Mouse (Mus musculus) forebrain, embryonic 16.5 days (tissue): ENCODE measurements around the gene Grpel1. TPM values are rescaled to one million over a fixed set of nuclear protein-coding genes. Genes with fewer than 3 reads are reported as not detected.

Experiments used
- ATAC-seq: fragments of 200-750 bp; cut with Nextera tagmentation; 2 replicates; pipeline ENCODE4 v1.8.0; 2017; ENCODE audit warnings: mild to moderate bottlenecking, moderate library complexity
- H3K27ac ChIP-seq: fragments of 300-500 bp; sonication (generic); 2 replicates; pipeline ENCODE4 v1.5.1; 2014; ENCODE audit warnings: low read length, control low read depth
- H3K27me3 ChIP-seq: fragments of 300-500 bp; sonication (generic); replicated peaks from 2 replicates; pipeline ENCODE4 v1.6.1; 2014; ENCODE audit warnings: low read length; ENCODE audit not compliant: control insufficient read depth, insufficient read depth
- H3K36me3 ChIP-seq: fragments of 300-500 bp; sonication (generic); 2 replicates; pipeline ENCODE4 v1.6.1; 2014; ENCODE audit not compliant: control insufficient read depth, insufficient read depth
- H3K4me1 ChIP-seq: fragments of 300-500 bp; sonication (generic); replicated peaks from 2 replicates; pipeline ENCODE4 v1.6.1; 2014; ENCODE audit warnings: low read length; ENCODE audit not compliant: control insufficient read depth, insufficient read depth
- H3K4me2 ChIP-seq: fragments of 300-500 bp; sonication (generic); 2 replicates; pipeline ENCODE4 v1.6.1; 2014; ENCODE audit warnings: mild to moderate bottlenecking, low read length, control low read depth
- H3K4me3 ChIP-seq: fragments of 300-500 bp; sonication (generic); replicated peaks from 2 replicates; pipeline ENCODE4 v1.5.1; 2014; ENCODE audit warnings: mild to moderate bottlenecking, low read length, control low read depth
- H3K9ac ChIP-seq: fragments of 300-500 bp; sonication (generic); replicated peaks from 2 replicates; pipeline ENCODE4 v1.6.1; 2014; ENCODE audit warnings: low read depth, low read length, control low read depth
- H3K9me3 ChIP-seq: fragments of 300-500 bp; sonication (generic); 2 replicates; pipeline ENCODE4 v1.6.1; 2016; ENCODE audit warnings: low read length; ENCODE audit not compliant: control insufficient read depth
- WGBS: fragments of 180-500 bp; shearing (Covaris S2); extraction: QIAGEN DNeasy Blood & Tissue Kit; methylation state at CpG from one replicate; pipeline ENCODE4 v1.1.7; 2014; 5-methylcytosine and 5-hydroxymethylcytosine counted together
- polyA plus RNA-seq: library from polyadenylated mRNA; unstranded; fragments of >200 nt; fragmentation: Nextera tagmentation; extraction: Ambion mirVana; gene quantifications from 2 replicates; pipeline ENCODE4 v1.2.1, GENCODE M21; 2015

Gene Grpel1
- polyA plus RNA-seq, 1 experiment from 2014 or later, result 44.1 TPM

DNA sequence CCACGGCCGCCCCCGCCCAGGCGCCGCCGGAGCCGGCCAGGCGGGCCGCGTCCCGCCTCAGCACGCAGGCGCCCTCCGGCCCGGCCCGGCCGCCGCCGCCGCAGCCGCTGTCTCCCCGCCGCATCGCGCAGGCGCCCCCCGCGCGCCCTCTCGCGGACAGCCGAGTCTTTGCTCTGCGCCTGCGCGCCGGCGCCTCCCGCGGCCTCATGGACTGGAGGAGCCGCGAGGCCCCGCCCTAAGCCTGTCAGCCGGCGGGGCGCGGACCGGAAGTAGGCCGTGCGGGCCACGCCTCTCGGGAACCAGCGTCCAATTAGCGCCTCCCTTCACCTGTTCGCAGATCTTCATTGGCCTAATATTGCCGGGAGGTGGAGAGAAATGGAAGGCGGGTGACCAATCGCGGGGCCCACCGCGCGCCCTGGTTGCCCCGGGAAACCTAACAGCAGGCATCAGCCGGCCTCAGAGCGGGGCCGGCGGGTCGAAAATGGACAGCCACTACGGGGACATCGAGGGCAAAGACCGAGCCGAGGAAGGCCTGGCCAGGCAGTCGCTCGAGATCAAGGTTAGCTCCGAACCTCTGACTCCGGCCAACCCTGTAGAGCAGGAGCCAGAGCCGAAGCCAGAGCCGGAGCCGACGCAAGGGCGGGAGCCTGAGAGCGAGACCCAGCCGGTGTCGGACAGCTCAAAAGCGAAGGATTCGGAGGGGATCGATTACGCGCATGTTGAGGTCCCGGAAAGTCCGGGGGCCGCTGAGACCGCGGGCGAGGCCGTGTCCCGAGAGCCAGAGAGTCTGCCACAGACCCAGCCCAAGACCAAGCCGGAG lies 19.6 kb downstream of the Grpel1 start, which contains the start of the genes Tada2b and Ccdc96:
TSS of gene Tada2b (minus strand) at position 115 of the 820 bp plus-strand sequence.
TSS of gene Ccdc96 (plus strand) at position 418 of the 820 bp plus-strand sequence.
- Histone ChIP-seq H3K27me3 (no peaks in the 10 kb centered on the region), H3K36me3 (no peaks in the 10 kb centered on the region), H3K4me1 (peaks cover 32% of the 10 kb centered on the region), H3K9ac (peak within 1 kb of the TSS; percentile 94), H3K27ac (peak within 1 kb of the TSS; percentile 72), H3K4me2 (peak within 1 kb of the TSS; percentile 75), H3K4me3 (peak within 1 kb of the TSS; percentile 98), H3K9me3 (no peaks in the 10 kb centered on the region)
- ATAC-seq, result peak; percentile 99
- WGBS, result under 1% methylated on average over 94 of the region's 97 CpGs

GRCm38 (mm10) chr5:36485306-36485705 lies 20.5 kb downstream of the Grpel1 start:
- WGBS, result 46% methylated on average over 19 of the region's 19 CpGs
- ATAC-seq, result no peak

DNA sequence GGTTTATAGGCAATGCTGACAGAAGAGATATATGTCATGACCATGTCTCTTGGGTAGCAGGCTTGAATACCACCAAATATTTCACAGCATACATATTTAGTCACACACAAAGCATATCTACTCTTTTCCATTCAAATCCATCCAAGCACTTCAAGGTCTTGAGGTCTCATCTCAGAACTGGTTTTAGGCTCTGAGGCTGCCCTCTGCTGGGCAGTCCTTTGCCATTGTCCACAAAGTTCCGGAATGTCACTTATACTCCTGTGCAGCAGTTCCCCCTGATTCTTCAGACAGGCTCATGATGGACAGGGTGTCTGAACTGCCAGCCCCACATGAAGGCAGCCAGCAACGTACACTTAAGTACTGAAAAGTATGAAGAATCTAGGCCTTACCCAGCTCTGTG lies 24.4 kb downstream of the Grpel1 start:
- H3K27me3 ChIP-seq, result no peaks in the 10 kb centered on the region
- H3K27ac ChIP-seq, result no peak overlapping the region
- H3K9me3 ChIP-seq, result no peaks in the 10 kb centered on the region
- ATAC-seq, result no peak
- H3K4me1 ChIP-seq, result peaks cover 7% of the 10 kb centered on the region
- 51% methylated on average over 2 of the region's 2 CpGs for WGBS
- no peak overlapping the region for H3K4me3 ChIP-seq
- no peak overlapping the region for H3K9ac ChIP-seq
- no peak overlapping the region for H3K4me2 ChIP-seq
- peaks cover 19% of the 10 kb centered on the region for H3K36me3 ChIP-seq

More at GRCm38 (mm10) chr5:36485306-36485705, 20.5 kb downstream of the Grpel1 start:
- H3K27ac ChIP-seq, result no peak overlapping the region
- H3K4me3 ChIP-seq, result no peak overlapping the region; the same call in 1 of the 2 replicates
- peaks cover 30% of the 10 kb centered on the region for H3K4me1 ChIP-seq
- H3K27me3 ChIP-seq, result no peaks in the 10 kb centered on the region
- no peak overlapping the region for H3K9ac ChIP-seq
- no peaks in the 10 kb centered on the region for H3K36me3 ChIP-seq
- no peaks in the 10 kb centered on the region for H3K9me3 ChIP-seq
- peak overlapping the region; percentile 75 for H3K4me2 ChIP-seq

DNA sequence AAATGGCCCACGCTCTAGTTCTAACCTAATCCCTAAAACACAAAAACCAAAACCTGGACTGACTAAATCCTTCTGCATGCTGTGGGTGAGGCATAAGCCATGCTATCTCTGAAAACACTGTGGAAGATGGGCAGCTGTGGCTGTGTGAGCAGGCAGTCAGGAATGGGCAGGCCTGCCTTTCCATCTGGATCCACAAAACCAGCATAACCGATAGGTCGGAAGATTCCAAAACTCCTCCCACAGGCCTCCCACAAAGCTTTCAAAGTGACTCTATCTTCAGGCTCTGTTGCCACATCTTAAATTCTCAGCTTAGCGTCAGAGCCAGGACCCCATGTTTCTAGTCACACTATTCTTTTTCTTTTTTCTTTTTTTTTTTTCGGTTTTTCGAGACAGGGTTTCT lies 29.1 kb downstream of the Grpel1 start:
- no peak overlapping the region for H3K4me2 ChIP-seq
- no peaks in the 10 kb centered on the region for H3K9me3 ChIP-seq
- no peaks in the 10 kb centered on the region for H3K4me1 ChIP-seq
- no peak for ATAC-seq
- H3K27ac ChIP-seq, result no peak overlapping the region
- 85% methylated on average over 6 of the region's 6 CpGs for WGBS
- no peak overlapping the region for H3K4me3 ChIP-seq
- no peaks in the 10 kb centered on the region for H3K27me3 ChIP-seq
- H3K9ac ChIP-seq, result no peak overlapping the region
- H3K36me3 ChIP-seq, result peaks cover 46% of the 10 kb centered on the region

GRCm38 (mm10) chr5:36494709-36495108 lies 29.9 kb downstream of the Grpel1 start:
- ATAC-seq, result no peak
- no peak overlapping the region for H3K4me2 ChIP-seq
- no peaks in the 10 kb centered on the region for H3K4me1 ChIP-seq
- no peak overlapping the region for H3K27ac ChIP-seq
- H3K4me3 ChIP-seq, result no peak overlapping the region
- H3K9ac ChIP-seq, result no peak overlapping the region
- no peaks in the 10 kb centered on the region for H3K9me3 ChIP-seq
- H3K36me3 ChIP-seq, result peaks cover 46% of the 10 kb centered on the region
- H3K27me3 ChIP-seq, result no peaks in the 10 kb centered on the region
- 96% methylated on average over 9 of the region's 9 CpGs for WGBS

GRCm38 (mm10) chr5:36505235-36505634 lies 40.4 kb downstream of the Grpel1 start:
- Histone ChIP-seq H3K27me3 (no peaks in the 10 kb centered on the region), H3K9ac (no peak overlapping the region), H3K4me3 (no peak overlapping the region), H3K4me1 (no peaks in the 10 kb centered on the region), H3K4me2 (no peak overlapping the region), H3K36me3 (peaks cover 33% of the 10 kb centered on the region), H3K9me3 (no peaks in the 10 kb centered on the region), H3K27ac (no peak overlapping the region)
- WGBS, result 89% methylated on average over 7 of the region's 7 CpGs
- ATAC-seq, result no peak

DNA sequence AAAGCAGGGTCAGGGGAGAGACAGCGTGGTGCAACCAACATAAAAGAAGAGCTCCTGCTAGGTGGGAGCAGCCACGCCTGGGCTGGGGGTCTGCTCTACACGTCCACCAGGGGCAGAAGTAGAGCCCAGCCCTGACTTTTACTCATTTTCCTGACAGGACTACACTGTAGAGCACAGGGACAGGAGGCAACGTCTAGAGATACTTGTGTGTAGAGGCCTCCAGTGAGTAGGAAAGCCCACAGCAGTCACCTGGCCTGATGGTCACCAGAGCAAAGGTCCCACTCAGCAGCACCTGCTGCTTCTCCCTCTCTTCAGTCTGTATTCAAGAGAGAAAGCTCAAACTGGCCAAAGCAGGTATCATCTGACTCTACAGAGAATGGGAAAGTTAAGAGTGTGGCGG lies 40.8 kb downstream of the Grpel1 start:
- no peaks in the 10 kb centered on the region for H3K9me3 ChIP-seq
- no peak overlapping the region for H3K4me3 ChIP-seq
- ATAC-seq, result no peak
- no peak overlapping the region for H3K9ac ChIP-seq
- no peak overlapping the region for H3K27ac ChIP-seq
- no peaks in the 10 kb centered on the region for H3K4me1 ChIP-seq
- peaks cover 33% of the 10 kb centered on the region for H3K36me3 ChIP-seq
- no peaks in the 10 kb centered on the region for H3K27me3 ChIP-seq
- 73% methylated on average over 5 of the region's 5 CpGs for WGBS
- H3K4me2 ChIP-seq, result no peak overlapping the region

- WGBS, result 95% methylated on average over 10 of the region's 10 CpGs
- H3K9ac ChIP-seq, result no peak overlapping the region
- no peaks in the 10 kb centered on the region for H3K27me3 ChIP-seq
- no peak overlapping the region for H3K4me3 ChIP-seq
- peaks cover 29% of the 10 kb centered on the region for H3K36me3 ChIP-seq
- H3K4me2 ChIP-seq, result no peak overlapping the region
- H3K27ac ChIP-seq, result no peak overlapping the region
- no peak for ATAC-seq
- no peaks in the 10 kb centered on the region for H3K4me1 ChIP-seq
- no peaks in the 10 kb centered on the region for H3K9me3 ChIP-seq
These were observed 43.6 kb downstream of the Grpel1 start for GRCm38 (mm10) chr5:36508351-36508750.

GRCm38 (mm10) chr5:36510956-36511355 lies 46.2 kb downstream of the Grpel1 start:
- Histone ChIP-seq H3K4me1 (no peaks in the 10 kb centered on the region), H3K4me2 (no peak overlapping the region), H3K36me3 (peaks cover 21% of the 10 kb centered on the region), H3K9me3 (no peaks in the 10 kb centered on the region), H3K9ac (no peak overlapping the region), H3K27me3 (no peaks in the 10 kb centered on the region), H3K27ac (no peak overlapping the region), H3K4me3 (no peak overlapping the region)
- 95% methylated on average over 2 of the region's 2 CpGs for WGBS
- no peak for ATAC-seq
